Mouse (Mus musculus): Measurements from ENCODE around the gene Letmd1.
A peak's percentile ranks its signal among the peaks of the same experiment; 100 is the strongest.

GRCm38 (mm10) chr15:100423916-100424315 is 44.9 kb upstream of the Letmd1 start:
- TF ChIP-seq POLR2A (IDR thresholded peaks at IDR 0.05; ENCODE audit: borderline replicate concordance, extremely low read depth, low read depth, low read length): peak; percentile 92; the same call in 1 of the 2 replicates
- no peak for TF ChIP-seq CTCF (IDR thresholded peaks at IDR 0.05; ENCODE audit: insufficient read depth, low read length)

Data from lung, adult 2 months (tissue).